Mouse (Mus musculus): ENCODE data around the gene Eef1b2.

Eef1b2 gene

GRCm38 (mm10) chr1:63192306-63193065 lies 15.9 kb downstream of the Eef1b2 start:
- no peak for DNase-seq (ENCODE audit: low spot score in 2 of 2)

GRCm38 (mm10) chr1:63195848-63196512 lies 19.4 kb downstream of the Eef1b2 start:
- DNase-seq (ENCODE audit: low spot score in 2 of 2), result no peak

- no peak for DNase-seq (ENCODE audit: low spot score in 2 of 2)
Measured at GRCm38 (mm10) chr1:63199387-63199786, 22.8 kb downstream of the Eef1b2 start.

GRCm38 (mm10) chr1:63200322-63200721 lies 23.7 kb downstream of the Eef1b2 start:
- no peak for DNase-seq (ENCODE audit: low spot score in 2 of 2)

GRCm38 (mm10) chr1:63201672-63202071 lies 25.0 kb downstream of the Eef1b2 start:
- DNase-seq (ENCODE audit: low spot score in 2 of 2), result no peak

GRCm38 (mm10) chr1:63203471-63203870 lies 26.8 kb downstream of the Eef1b2 start:
- DNase-seq (ENCODE audit: low spot score in 2 of 2), result no peak

- DNase-seq (ENCODE audit: low spot score in 2 of 2), result no peak
Measured at GRCm38 (mm10) chr1:63203950-63204659, 27.5 kb downstream of the Eef1b2 start.

- DNase-seq (ENCODE audit: low spot score in 2 of 2), result no peak
Measured at GRCm38 (mm10) chr1:63204660-63205394, 28.2 kb downstream of the Eef1b2 start.

- no peak for DNase-seq (ENCODE audit: low spot score in 2 of 2)
Measured at GRCm38 (mm10) chr1:63207607-63208006, 31.0 kb downstream of the Eef1b2 start.

GRCm38 (mm10) chr1:63209861-63210529 lies 33.4 kb downstream of the Eef1b2 start:
- no peak for DNase-seq (ENCODE audit: low spot score in 2 of 2)

GRCm38 (mm10) chr1:63213478-63214270 lies 37.0 kb downstream of the Eef1b2 start:
- DNase-seq (ENCODE audit: low spot score in 2 of 2), result no peak

- DNase-seq (ENCODE audit: low spot score in 2 of 2), result no peak
Measured at GRCm38 (mm10) chr1:63214271-63214558, 37.6 kb downstream of the Eef1b2 start, which contains the start of gene Gpr1. Gpr1 (minus strand) TSS chr1:63214543.

- DNase-seq (ENCODE audit: low spot score in 2 of 2), result no peak
Measured at GRCm38 (mm10) chr1:63214631-63215030, 38.0 kb downstream of the Eef1b2 start.

GRCm38 (mm10) chr1:63219277-63219676 lies 42.7 kb downstream of the Eef1b2 start:
- no peak for DNase-seq (ENCODE audit: low spot score in 2 of 2)

GRCm38 (mm10) chr1:63225009-63225408 lies 48.4 kb downstream of the Eef1b2 start:
- no peak for DNase-seq (ENCODE audit: low spot score in 2 of 2)

GRCm38 (mm10) chr1:63225890-63226289 lies 49.3 kb downstream of the Eef1b2 start:
- DNase-seq (ENCODE audit: low spot score in 2 of 2), result no peak

GRCm38 (mm10) chr1:63227241-63227640 lies 50.6 kb downstream of the Eef1b2 start:
- no peak for DNase-seq (ENCODE audit: low spot score in 2 of 2)

Measured in thymus, postnatal 10 days (tissue).